Mouse (Mus musculus) cerebellum, adult 2 months (tissue): Measurements from ENCODE around the gene Osbpl10. TPM values are rescaled to one million over a fixed set of nuclear protein-coding genes. Genes with fewer than 3 reads are reported as not detected.

ENCODE experiments used
- DNase-seq, 2 experiments: peaks; one replicate each; pipeline ENCODE4 v3.0.0; 2021
- H3K27ac ChIP-seq: fragments of 200-500 bp; 2 replicates; pipeline ENCODE4 v1.5.1; 2012; ENCODE audit warnings: low read length, control low read depth, inconsistent platforms; ENCODE audit not compliant: insufficient read depth
- H3K27me3 ChIP-seq: fragments of 200-500 bp; 2 replicates; pipeline ENCODE4 v1.6.1; 2012; ENCODE audit warnings: inconsistent platforms, mild to moderate bottlenecking, low read length, moderate library complexity; ENCODE audit not compliant: control insufficient read depth, insufficient read depth
- H3K4me1 ChIP-seq: fragments of 200-500 bp; 2 replicates; pipeline ENCODE4 v1.6.1; 2011; ENCODE audit warnings: low read length; ENCODE audit not compliant: control insufficient read depth, insufficient read depth
- H3K4me3 ChIP-seq: fragments of 200-500 bp; replicated peaks from 2 replicates; pipeline ENCODE3; 2011; ENCODE audit warnings: mild to moderate bottlenecking, low read depth, low read length, control low read depth; ENCODE audit not compliant: insufficient read depth
- CTCF ChIP-seq: fragments of 200-500 bp; IDR thresholded peaks from 2 replicates; pipeline ENCODE4 v1.5.1; 2011; ENCODE audit warnings: low read depth, mild to moderate bottlenecking, control low read depth, low read length, moderate library complexity, borderline replicate concordance; ENCODE audit not compliant: insufficient read depth
- POLR2A ChIP-seq: fragments of 200-500 bp; IDR thresholded peaks from 2 replicates; pipeline ENCODE4 v1.6.1; 2011; ENCODE audit warnings: low read length, control low read depth, borderline replicate concordance; ENCODE audit not compliant: insufficient read depth
- WGBS: fragments of 180-500 bp; shearing (Covaris S2); methylation state at CpG from one replicate; pipeline ENCODE4 v1.1.7; 2018; 5-methylcytosine and 5-hydroxymethylcytosine counted together
- polyA plus RNA-seq: library from polyadenylated mRNA; depleted of rRNA; stranded (reverse); fragments of >200 nt; gene quantifications from 2 replicates; pipeline ENCODE4 v1.2.3, GENCODE M21; 2012

The Osbpl10 gene
- polyA plus RNA-seq, 1 experiment: 11.0 TPM

DNA sequence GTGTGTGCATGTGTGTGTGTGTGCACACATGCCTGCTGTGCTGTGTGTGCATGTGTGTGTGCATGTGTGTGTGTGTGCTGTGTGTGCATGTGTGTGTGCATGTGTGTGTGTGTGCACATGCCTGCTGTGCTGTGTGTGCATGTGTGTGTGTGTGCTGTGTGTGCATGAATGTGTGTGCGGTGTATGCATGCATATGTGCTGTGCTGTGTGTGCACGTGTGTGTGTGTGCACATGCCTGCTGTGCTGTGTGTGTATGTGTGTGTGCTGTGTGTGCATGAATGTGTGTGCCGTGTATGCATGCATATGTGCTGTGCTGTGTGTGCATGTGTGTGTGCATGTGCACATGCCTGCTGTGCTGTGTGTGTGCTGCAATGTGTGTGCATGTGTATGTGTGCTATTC is 9.7 kb downstream of the Osbpl10 start:
- TF ChIP-seq CTCF (no peak), POLR2A (no peak)
- Histone ChIP-seq H3K27me3 (no peaks in the 10 kb centered on the region), H3K4me3 (no peak overlapping the region), H3K27ac (no peak overlapping the region), H3K4me1 (peaks cover 13% of the 10 kb centered on the region)
- DNase-seq: no peak
- whole genome bisulfite sequencing: 96% methylated on average over 3 of the region's 3 CpGs

DNA sequence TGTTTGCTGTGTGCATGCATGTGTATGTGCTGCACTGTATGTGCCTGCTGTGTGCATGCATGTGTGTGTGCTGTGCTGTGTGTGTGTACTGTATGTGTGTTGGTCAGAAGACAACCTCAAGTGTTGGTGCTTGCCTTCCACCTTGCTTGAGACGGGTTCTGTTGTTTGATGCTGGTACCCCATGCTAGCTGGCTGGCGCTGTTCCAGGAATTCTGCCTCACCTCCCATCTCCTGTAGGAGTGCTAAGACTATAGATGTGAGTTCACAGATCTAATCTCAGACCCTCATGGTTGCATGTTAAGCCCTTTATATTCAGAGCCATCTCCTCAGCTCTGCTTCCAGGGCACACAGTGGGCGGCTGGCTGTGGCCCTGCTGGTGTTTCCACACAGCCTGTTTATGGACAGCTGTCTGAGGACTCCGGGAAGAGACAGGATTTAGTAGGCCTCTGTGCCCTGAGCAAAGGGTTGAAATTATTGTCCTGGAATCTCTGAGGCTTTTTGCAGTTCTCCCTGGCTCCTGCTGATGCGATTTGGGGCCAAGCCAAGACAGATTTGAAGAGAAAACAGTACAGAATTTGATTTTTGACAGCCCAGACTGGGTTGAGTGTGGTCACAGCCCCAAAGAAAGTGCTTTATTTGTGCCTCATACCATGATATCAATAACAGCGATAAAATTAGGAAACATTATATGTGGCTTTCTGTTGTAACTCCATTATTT is 10.4 kb downstream of the Osbpl10 start:
- no peak overlapping the region for H3K4me3 ChIP-seq
- DNase-seq: peak in 1 of 2 experiments; percentile 20
- H3K27ac ChIP-seq: no peak overlapping the region
- H3K27me3 ChIP-seq: no peaks in the 10 kb centered on the region
- WGBS: 38% methylated on average over 6 of the region's 6 CpGs
- TF ChIP-seq POLR2A (no peak), CTCF (no peak)
- peaks cover 13% of the 10 kb centered on the region for H3K4me1 ChIP-seq

DNA sequence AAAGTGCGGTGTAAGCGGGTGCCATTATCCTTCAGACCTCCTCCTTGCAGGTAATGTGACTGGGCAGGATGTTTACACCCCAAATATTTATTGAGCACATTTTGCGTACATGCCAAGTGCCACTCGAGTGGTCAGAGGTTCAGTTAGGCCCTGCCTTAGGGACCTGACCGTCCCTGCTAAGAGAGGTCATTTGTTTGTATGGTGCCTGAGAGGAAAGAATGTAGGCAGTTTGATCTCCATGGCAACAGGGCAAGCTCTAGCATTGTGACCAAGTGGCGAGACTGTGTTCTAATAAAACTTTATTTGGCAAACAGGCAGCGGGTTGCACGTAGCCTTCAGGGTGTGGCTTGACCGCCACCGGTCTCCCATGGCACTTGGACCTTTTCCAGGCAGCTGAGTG is 12.1 kb downstream of the Osbpl10 start:
- H3K27me3 ChIP-seq: no peaks in the 10 kb centered on the region
- WGBS: 80% methylated on average over 10 of the region's 10 CpGs
- no peak overlapping the region for H3K27ac ChIP-seq
- no peak for TF ChIP-seq POLR2A
- no peak for TF ChIP-seq CTCF
- H3K4me3 ChIP-seq: no peak overlapping the region
- peaks cover 13% of the 10 kb centered on the region for H3K4me1 ChIP-seq
- no peak for DNase-seq

DNA sequence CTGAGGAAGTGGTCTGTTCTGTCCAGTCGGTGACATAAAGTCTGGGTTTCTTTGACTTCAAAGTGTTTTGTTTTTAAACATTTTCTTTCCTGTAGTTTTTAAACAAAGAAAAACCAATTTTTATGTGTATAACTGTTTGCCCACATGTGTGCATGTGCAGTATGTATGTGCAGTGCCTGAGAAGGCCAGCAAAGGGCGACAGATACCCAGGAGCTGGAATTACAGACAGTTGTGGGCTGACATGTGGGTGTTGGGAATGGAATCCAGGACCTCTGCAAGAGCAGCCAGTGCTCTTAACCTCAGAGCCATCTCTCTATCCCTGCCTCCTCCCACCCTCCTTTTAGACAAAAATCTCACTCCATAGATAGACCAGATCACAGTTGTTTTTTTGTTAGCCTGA is 14.2 kb downstream of the Osbpl10 start:
- Histone ChIP-seq H3K4me1 (peaks cover 13% of the 10 kb centered on the region), H3K27me3 (no peaks in the 10 kb centered on the region), H3K4me3 (no peak overlapping the region), H3K27ac (no peak overlapping the region)
- 96% methylated on average over 2 of the region's 2 CpGs for WGBS
- DNase-seq: no peak
- TF ChIP-seq CTCF (no peak), POLR2A (no peak)

DNA sequence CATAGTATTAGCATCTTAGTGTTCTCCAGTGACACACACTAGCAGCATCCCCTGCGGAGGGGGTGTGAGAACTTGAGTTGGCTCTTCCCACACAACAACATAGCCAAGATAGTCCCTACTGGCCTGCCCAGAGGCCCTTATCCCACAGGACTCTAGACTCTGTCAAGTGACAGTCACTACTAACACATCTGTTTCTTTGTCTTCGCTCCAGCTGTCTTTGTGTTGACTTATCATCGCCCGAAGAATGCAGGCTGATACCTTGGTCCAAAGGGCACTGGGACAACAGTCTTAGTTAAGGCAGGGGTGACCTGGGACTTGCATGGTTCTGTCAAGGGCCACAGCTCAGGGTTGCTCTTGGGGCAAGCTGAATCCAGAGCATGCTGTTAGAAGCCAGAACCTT is 16.9 kb downstream of the Osbpl10 start:
- 86% methylated on average over 4 of the region's 4 CpGs for WGBS
- Histone ChIP-seq H3K4me1 (no peaks in the 10 kb centered on the region), H3K27me3 (no peaks in the 10 kb centered on the region), H3K4me3 (no peak overlapping the region), H3K27ac (no peak overlapping the region)
- no peak for TF ChIP-seq CTCF
- TF ChIP-seq POLR2A: no peak
- no peak for DNase-seq

DNA sequence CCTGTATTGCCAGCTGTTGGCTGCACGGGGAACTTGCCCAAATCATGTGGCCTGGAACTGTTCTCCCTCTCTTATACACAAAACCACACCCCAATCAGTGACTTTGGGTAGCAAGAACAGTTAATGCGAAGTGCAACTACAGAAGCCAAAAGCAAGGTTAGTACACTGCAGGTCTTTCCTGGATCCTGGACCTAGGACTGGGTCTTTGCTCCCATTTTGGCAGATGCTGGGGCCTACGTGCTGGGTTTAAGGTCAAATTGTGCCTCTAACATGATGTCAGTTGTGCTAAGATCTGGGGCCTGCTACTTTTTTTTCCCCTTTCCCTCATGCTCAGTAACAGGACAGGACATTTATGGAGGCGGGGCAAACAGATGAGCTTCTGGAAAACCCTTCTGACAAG is 17.3 kb downstream of the Osbpl10 start:
- no peaks in the 10 kb centered on the region for H3K27me3 ChIP-seq
- H3K27ac ChIP-seq: no peak overlapping the region
- no peak for DNase-seq
- H3K4me3 ChIP-seq: no peak overlapping the region
- no peaks in the 10 kb centered on the region for H3K4me1 ChIP-seq
- 91% methylated on average over 4 of the region's 4 CpGs for WGBS
- TF ChIP-seq CTCF (no peak), POLR2A (no peak)

DNA sequence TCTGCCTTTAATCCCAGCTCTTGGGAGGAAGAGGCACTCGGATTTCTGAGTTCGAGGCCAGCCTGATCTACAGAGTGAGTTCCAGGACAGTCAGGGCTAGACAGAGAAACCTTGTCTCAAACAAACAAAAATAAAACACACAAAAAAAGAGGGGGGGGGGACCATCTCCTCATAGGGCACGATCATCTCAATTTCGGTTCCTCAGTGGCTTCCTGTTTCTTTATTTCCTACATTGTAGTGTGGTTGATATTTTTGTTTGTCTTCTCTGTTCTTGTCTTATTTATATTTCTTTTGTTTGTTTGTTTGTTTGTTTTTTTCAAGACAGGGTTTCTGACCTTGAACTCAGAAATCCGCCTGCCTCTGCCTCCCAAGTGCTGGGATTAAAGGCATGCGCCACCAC is 18.1 kb downstream of the Osbpl10 start:
- WGBS: 98% methylated on average over 6 of the region's 6 CpGs
- DNase-seq: no peak
- no peak overlapping the region for H3K27ac ChIP-seq
- H3K27me3 ChIP-seq: no peaks in the 10 kb centered on the region
- TF ChIP-seq POLR2A: no peak
- no peak for TF ChIP-seq CTCF
- no peaks in the 10 kb centered on the region for H3K4me1 ChIP-seq
- no peak overlapping the region for H3K4me3 ChIP-seq

DNA sequence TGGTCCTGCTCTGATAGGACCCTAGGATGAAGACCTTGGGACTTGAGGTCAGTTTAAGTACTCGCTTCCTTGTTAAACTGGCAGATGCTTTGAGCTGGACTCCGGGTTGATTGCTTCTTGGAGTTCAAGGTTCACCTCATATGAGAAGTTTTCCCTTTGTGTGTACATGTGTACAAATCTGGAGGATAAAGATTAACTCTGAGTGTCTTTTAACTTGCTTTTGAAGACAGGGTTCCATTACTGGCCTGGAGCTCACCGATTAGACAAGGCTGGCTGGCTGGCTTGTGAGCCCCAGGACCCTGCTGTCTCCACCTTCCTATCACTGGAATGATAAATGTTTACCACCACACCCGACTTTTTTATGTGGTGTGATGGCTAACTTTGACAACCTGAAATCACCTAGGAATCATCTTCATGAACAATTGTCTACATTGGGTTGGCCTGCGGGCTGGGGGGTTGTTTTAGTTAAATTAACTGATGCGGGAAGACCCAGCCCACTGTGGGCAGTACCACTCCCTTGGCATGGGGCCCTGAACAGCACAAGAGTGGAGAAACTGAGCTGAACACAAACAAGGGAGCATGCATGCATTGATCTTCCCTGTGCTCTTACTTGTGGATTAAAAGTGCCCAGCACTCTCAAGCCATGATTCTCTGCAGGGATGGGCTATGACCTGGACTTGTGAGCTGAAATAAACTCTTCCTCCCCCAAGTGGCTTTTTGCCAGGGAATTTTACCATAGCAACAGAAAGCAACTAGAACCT is 20.8 kb downstream of the Osbpl10 start:
- 88% methylated on average over 6 of the region's 6 CpGs for WGBS
- H3K4me3 ChIP-seq: no peak overlapping the region

More for the DNA sequence above, 20.8 kb downstream of the Osbpl10 start:
- TF ChIP-seq CTCF (no peak), POLR2A (no peak)
- no peak overlapping the region for H3K27ac ChIP-seq
- no peaks in the 10 kb centered on the region for H3K4me1 ChIP-seq
- no peaks in the 10 kb centered on the region for H3K27me3 ChIP-seq
- no peak for DNase-seq
